Mouse (Mus musculus): ENCODE data around the gene Kctd3. TPM values are rescaled to one million over a fixed set of nuclear protein-coding genes. Genes with fewer than 3 reads are reported as not detected.
A peak's percentile ranks its signal among the peaks of the same experiment; 100 is the strongest.

Kctd3 gene
- polyA plus RNA-seq, 1 experiment from 2014 or later = 37.6 TPM

DNA sequence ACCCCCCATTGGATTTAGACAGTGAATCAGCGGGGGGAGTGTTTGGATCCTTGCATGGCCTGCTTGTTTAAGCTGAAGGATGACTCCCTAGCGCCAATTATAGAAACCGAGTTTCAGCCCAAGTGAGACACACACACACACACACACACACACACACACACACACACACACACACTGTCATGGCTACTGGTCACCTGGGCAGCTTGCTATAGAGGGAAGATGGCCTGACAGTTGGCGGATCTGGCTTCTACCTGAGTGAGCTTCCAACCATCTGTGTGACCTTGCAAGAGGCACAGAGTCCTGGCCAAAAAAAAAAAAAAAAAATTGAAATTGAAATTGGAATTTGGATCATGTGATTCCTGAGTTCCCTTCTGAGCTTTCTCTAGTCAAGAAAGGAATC is 55.1 kb downstream of the Kctd3 start:
- Histone ChIP-seq H3K9ac (ENCODE audit: low read length) (no peak overlapping the region), H3K36me3 (ENCODE audit: control insufficient read depth, insufficient read depth, low read length) (no peaks in the 10 kb centered on the region), H3K4me3 (ENCODE audit: low read depth, low read length) (no peak overlapping the region), H3K27ac (replicated peaks; ENCODE audit: low read depth, low read length) (no peak overlapping the region), H3K9me3 (ENCODE audit: control insufficient read depth, low read length) (no peaks in the 10 kb centered on the region), H3K4me1 (ENCODE audit: control insufficient read depth, insufficient read depth, low read length) (no peaks in the 10 kb centered on the region), H3K27me3 (ENCODE audit: control insufficient read depth, insufficient read depth, low read length) (no peaks in the 10 kb centered on the region), H3K4me2 (ENCODE audit: low read depth, severe bottlenecking) (no peak overlapping the region)
- ATAC-seq (ENCODE audit: insufficient number of reproducible peaks, low FRiP score, low TSS enrichment, low read depth) = no peak
- 92% methylated on average over 4 of the region's 4 CpGs for WGBS
- DNase-seq (ENCODE audit: low spot score) = no peak

DNA sequence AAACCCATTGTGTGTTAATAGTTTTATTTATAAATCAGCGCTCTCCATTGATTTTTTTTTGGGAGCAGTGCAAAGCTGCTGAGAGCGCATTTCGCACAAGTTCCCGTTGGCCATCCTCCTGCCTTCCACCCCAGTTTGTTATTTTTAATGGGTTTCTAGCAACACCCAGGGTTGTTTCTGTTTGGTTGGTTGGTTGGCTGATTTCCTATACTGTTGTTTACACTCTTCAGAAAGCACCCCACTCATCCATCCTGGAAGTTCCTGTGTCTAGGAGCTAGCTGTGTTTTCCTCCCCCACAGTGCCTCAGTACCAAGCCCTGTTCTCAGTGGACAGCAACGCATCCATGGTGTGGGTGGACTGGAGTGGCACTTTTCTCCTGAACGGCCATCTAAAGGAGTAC is 56.5 kb downstream of the Kctd3 start:
- Histone ChIP-seq H3K4me1 (ENCODE audit: control insufficient read depth, insufficient read depth, low read length) (no peaks in the 10 kb centered on the region), H3K4me2 (ENCODE audit: low read depth, severe bottlenecking) (no peak overlapping the region), H3K36me3 (ENCODE audit: control insufficient read depth, insufficient read depth, low read length) (no peaks in the 10 kb centered on the region), H3K27me3 (ENCODE audit: control insufficient read depth, insufficient read depth, low read length) (no peaks in the 10 kb centered on the region), H3K9ac (ENCODE audit: low read length) (no peak overlapping the region), H3K9me3 (ENCODE audit: control insufficient read depth, low read length) (no peaks in the 10 kb centered on the region), H3K4me3 (ENCODE audit: low read depth, low read length) (no peak overlapping the region), H3K27ac (replicated peaks; ENCODE audit: low read depth, low read length) (no peak overlapping the region)
- DNase-seq (ENCODE audit: low spot score) (no peak), ATAC-seq (ENCODE audit: insufficient number of reproducible peaks, low FRiP score, low TSS enrichment, low read depth) (no peak)
- WGBS = 91% methylated on average over 6 of the region's 6 CpGs

DNA sequence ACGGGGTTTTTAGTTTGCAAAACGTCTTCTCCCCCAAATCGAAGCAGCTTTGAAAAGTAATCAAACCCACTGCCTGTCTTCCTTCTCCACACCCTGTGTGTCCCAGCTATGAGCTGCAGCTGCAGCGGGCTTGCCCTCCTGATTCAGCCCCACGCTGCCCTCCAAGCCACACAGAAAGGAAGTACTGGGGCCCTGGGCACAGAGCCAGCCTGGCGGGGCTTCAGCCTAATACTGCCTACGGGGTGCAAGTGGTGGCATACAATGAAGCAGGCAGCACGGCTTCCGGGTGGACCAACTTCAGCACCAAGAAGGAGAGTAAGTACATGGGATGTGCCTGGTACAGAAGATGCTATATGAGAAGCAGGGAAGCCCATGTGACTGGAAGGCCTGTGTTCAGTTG is 59.4 kb downstream of the Kctd3 start:
- DNase-seq (ENCODE audit: low spot score) = no peak
- ATAC-seq (ENCODE audit: insufficient number of reproducible peaks, low FRiP score, low TSS enrichment, low read depth) = no peak
- no peaks in the 10 kb centered on the region for H3K4me1 ChIP-seq (ENCODE audit: control insufficient read depth, insufficient read depth, low read length)

DNA sequence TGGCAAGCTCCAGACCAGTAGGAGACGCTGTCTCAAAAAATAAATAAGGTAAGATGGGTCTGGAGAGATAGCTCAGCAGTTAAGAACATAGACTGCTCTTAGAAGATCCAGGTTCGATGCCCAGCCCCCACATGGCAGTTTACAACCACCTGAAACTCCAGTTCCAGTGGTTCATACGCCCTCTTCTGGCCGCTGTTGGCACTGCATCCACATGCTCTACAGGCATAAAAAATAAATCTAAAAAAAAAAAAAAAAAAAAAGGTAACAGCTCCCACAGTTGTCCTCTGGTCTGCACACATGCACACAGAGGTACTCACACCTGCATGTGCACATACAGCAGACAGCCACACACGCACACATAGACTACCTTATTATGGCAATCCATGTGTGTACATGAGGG is 59.8 kb downstream of the Kctd3 start:
- Histone ChIP-seq H3K4me1 (ENCODE audit: control insufficient read depth, insufficient read depth, low read length) (no peaks in the 10 kb centered on the region), H3K27me3 (ENCODE audit: control insufficient read depth, insufficient read depth, low read length) (no peaks in the 10 kb centered on the region), H3K36me3 (ENCODE audit: control insufficient read depth, insufficient read depth, low read length) (no peaks in the 10 kb centered on the region), H3K9ac (ENCODE audit: low read length) (no peak overlapping the region), H3K4me3 (ENCODE audit: low read depth, low read length) (no peak overlapping the region), H3K9me3 (ENCODE audit: control insufficient read depth, low read length) (no peaks in the 10 kb centered on the region), H3K4me2 (ENCODE audit: low read depth, severe bottlenecking) (no peak overlapping the region), H3K27ac (replicated peaks; ENCODE audit: low read depth, low read length) (no peak overlapping the region)
- no peak for ATAC-seq (ENCODE audit: insufficient number of reproducible peaks, low FRiP score, low TSS enrichment, low read depth)
- WGBS = 68% methylated on average over 5 of the region's 5 CpGs
- peak; percentile 50 for DNase-seq (ENCODE audit: low spot score)

More for the DNA sequence above, 59.4 kb downstream of the Kctd3 start:
- WGBS = 88% methylated on average over 9 of the region's 9 CpGs
- Histone ChIP-seq H3K9me3 (ENCODE audit: control insufficient read depth, low read length) (no peaks in the 10 kb centered on the region), H3K27me3 (ENCODE audit: control insufficient read depth, insufficient read depth, low read length) (no peaks in the 10 kb centered on the region), H3K36me3 (ENCODE audit: control insufficient read depth, insufficient read depth, low read length) (no peaks in the 10 kb centered on the region), H3K9ac (ENCODE audit: low read length) (no peak overlapping the region), H3K27ac (replicated peaks; ENCODE audit: low read depth, low read length) (no peak overlapping the region), H3K4me3 (ENCODE audit: low read depth, low read length) (no peak overlapping the region), H3K4me2 (ENCODE audit: low read depth, severe bottlenecking) (no peak overlapping the region)

DNA sequence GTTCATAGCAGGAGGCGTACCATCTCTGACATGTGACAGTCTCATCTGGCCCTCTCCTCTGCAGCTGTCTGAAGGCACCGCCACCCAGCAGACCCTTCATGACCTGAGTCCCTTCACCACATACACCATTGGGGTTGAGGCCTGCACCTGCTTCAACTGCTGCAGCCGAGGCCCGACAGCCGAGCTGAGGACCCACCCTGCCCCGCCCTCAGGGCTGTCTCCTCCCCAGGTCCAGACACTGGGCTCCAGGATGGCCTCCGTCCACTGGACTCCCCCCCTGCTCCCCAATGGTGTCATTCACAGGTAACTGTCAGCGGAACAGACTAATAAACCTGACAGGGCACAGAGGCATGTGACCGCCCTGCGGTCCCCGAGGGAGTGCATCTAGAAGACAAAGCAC is 60.8 kb downstream of the Kctd3 start:
- no peaks in the 10 kb centered on the region for H3K9me3 ChIP-seq (ENCODE audit: control insufficient read depth, low read length)
- 82% methylated on average over 11 of the region's 11 CpGs for WGBS
- H3K4me1 ChIP-seq (ENCODE audit: control insufficient read depth, insufficient read depth, low read length) = no peaks in the 10 kb centered on the region
- no peaks in the 10 kb centered on the region for H3K27me3 ChIP-seq (ENCODE audit: control insufficient read depth, insufficient read depth, low read length)
- ATAC-seq (ENCODE audit: insufficient number of reproducible peaks, low FRiP score, low TSS enrichment, low read depth) (no peak; the same call in 1 of the 2 replicates), DNase-seq (ENCODE audit: low spot score) (no peak)
- no peaks in the 10 kb centered on the region for H3K36me3 ChIP-seq (ENCODE audit: control insufficient read depth, insufficient read depth, low read length)
- no peak overlapping the region for H3K4me2 ChIP-seq (ENCODE audit: low read depth, severe bottlenecking)
- H3K4me3 ChIP-seq (ENCODE audit: low read depth, low read length) = no peak overlapping the region
- H3K9ac ChIP-seq (ENCODE audit: low read length) = no peak overlapping the region
- H3K27ac ChIP-seq (replicated peaks; ENCODE audit: low read depth, low read length) = no peak overlapping the region

DNA sequence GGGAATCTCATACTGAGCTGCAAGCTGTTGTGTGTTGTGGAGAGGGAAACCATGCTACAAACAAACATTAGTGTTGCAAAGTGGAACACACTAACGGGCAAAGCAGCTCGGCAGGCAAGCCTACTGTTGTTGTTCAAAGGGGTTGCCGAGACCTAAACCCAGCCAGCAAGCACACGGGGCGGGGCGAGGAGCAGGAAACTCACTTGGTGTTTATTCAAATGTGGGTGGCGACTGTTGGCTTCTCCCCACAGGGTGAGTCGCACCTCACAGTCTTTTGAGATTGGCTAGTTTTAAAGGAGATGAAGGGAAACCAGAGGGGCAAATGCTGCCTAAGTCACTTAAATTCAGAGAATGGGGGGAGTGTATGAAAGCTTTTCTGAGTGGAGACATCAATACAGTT is 62.3 kb downstream of the Kctd3 start:
- no peak overlapping the region for H3K27ac ChIP-seq (replicated peaks; ENCODE audit: low read depth, low read length)
- no peak overlapping the region for H3K9ac ChIP-seq (ENCODE audit: low read length)
- ATAC-seq (ENCODE audit: insufficient number of reproducible peaks, low FRiP score, low TSS enrichment, low read depth) (no peak), DNase-seq (ENCODE audit: low spot score) (no peak)
- H3K9me3 ChIP-seq (ENCODE audit: control insufficient read depth, low read length) = no peaks in the 10 kb centered on the region
- H3K27me3 ChIP-seq (ENCODE audit: control insufficient read depth, insufficient read depth, low read length) = no peaks in the 10 kb centered on the region
- no peak overlapping the region for H3K4me2 ChIP-seq (ENCODE audit: low read depth, severe bottlenecking)
- no peak overlapping the region for H3K4me3 ChIP-seq (ENCODE audit: low read depth, low read length)
- 16% methylated on average over 8 of the region's 8 CpGs for WGBS
- no peaks in the 10 kb centered on the region for H3K36me3 ChIP-seq (ENCODE audit: control insufficient read depth, insufficient read depth, low read length)
- no peaks in the 10 kb centered on the region for H3K4me1 ChIP-seq (ENCODE audit: control insufficient read depth, insufficient read depth, low read length)

DNA sequence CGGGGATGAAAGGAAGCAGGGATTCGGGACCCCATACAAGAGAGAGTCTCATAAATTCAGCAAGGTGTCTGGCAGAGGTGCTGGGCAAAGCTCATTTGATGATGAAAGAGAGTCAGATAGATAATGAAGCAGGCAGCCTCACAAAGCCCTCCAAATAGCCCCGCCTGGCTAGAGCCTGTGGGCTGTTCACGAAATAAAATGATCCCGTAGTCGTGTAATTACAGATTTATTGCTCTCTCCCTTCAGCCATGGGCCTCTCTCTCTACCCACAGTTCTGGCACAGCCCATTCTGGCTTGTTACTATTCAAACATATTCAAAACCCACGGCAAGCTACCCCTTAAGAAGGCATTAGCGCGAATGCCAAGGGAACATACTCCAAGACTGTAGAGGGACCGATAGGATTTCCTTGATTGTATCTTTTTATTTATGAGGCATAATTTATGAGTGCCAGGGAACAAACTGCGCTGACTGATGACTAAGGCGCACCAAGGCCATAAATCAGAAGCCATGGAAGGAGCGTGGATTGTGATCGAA is 70.3 kb downstream of the Kctd3 start:
- DNase-seq (ENCODE audit: low spot score) (no peak), ATAC-seq (ENCODE audit: insufficient number of reproducible peaks, low FRiP score, low TSS enrichment, low read depth) (no peak)
- no peak overlapping the region for H3K4me2 ChIP-seq (ENCODE audit: low read depth, severe bottlenecking)
- WGBS = 65% methylated on average over 14 of the region's 14 CpGs
- no peaks in the 10 kb centered on the region for H3K27me3 ChIP-seq (ENCODE audit: control insufficient read depth, insufficient read depth, low read length)
- no peaks in the 10 kb centered on the region for H3K36me3 ChIP-seq (ENCODE audit: control insufficient read depth, insufficient read depth, low read length)
- no peak overlapping the region for H3K27ac ChIP-seq (replicated peaks; ENCODE audit: low read depth, low read length)
- H3K4me1 ChIP-seq (ENCODE audit: control insufficient read depth, insufficient read depth, low read length) = no peaks in the 10 kb centered on the region
- H3K9ac ChIP-seq (ENCODE audit: low read length) = no peak overlapping the region
- no peak overlapping the region for H3K4me3 ChIP-seq (ENCODE audit: low read depth, low read length)
- no peaks in the 10 kb centered on the region for H3K9me3 ChIP-seq (ENCODE audit: control insufficient read depth, low read length)

Data from limb, embryonic 11.5 days (tissue).